Mouse (Mus musculus): Measurements from ENCODE around the gene Art2b. TPM values are rescaled to one million over a fixed set of nuclear protein-coding genes. Genes with fewer than 3 reads are reported as not detected.
"Not testable (repeated sequence)": the region's sequence is repeated elsewhere in the genome, so short reads cannot be mapped to it uniquely, and the experiment has no call there.

Gene Art2b
- polyA plus RNA-seq, 1 experiment from 2014 or later, result not detected

DNA sequence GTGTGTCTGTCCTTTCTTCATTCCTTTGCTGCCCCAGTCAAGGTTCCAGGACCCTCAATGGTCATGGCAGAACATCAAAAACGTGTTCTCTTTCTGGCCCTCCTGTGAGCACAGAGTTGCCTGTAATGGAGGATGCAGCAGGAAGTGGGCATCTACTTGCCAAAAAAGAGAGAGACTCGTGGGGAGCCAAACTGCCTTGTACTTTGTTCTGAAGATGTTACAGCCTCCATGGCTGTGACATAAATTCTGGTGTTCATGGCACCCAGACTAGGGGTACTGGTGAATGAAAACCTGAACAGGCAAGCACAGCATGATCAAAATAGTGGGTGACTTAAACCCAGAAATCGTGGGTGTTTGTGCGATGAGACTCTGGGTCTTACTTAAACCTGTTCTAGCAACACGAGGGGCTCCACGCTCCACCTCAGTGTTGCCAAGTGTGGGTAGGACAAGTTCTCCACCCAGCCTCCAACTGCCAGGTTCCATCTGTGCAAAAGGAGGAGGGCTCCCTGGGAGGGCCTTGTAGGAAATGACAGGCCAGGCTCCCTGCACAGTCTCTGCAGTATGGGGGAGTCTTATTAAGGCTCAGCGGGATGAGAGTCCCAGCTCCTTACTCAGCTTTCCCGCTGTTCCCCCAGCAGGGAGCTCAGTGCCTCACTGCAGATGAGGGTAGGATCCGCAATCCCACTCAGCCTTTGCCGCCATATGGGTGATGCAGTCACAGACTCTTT lies 32.2 kb upstream of the Art2b start:
- Histone ChIP-seq H3K27ac (ENCODE audit: low read depth, low read length) (no peak overlapping the region), H3K9me3 (replicated peaks; ENCODE audit: control insufficient read depth, low read length) (no peaks in the 10 kb centered on the region), H3K4me2 (no peak overlapping the region), H3K27me3 (ENCODE audit: control insufficient read depth, insufficient read depth, low read length) (no peaks in the 10 kb centered on the region), H3K36me3 (ENCODE audit: control insufficient read depth, insufficient read depth, low read length) (no peaks in the 10 kb centered on the region), H3K4me1 (ENCODE audit: control insufficient read depth, insufficient read depth, low read length) (0 out of 2 replicates have a peak, but pooled peaks cover 2% of the 10 kb centered on the region), H3K9ac (ENCODE audit: low read depth, low read length) (no peak overlapping the region), H3K4me3 (ENCODE audit: low read depth, low read length) (no peak overlapping the region)
- 60% methylated on average over 10 of the region's 10 CpGs for WGBS (ENCODE audit: insufficient replicate concordance)
- no peak for ATAC-seq (replicated peaks; ENCODE audit: insufficient number of reproducible peaks, low FRiP score, low TSS enrichment)

DNA sequence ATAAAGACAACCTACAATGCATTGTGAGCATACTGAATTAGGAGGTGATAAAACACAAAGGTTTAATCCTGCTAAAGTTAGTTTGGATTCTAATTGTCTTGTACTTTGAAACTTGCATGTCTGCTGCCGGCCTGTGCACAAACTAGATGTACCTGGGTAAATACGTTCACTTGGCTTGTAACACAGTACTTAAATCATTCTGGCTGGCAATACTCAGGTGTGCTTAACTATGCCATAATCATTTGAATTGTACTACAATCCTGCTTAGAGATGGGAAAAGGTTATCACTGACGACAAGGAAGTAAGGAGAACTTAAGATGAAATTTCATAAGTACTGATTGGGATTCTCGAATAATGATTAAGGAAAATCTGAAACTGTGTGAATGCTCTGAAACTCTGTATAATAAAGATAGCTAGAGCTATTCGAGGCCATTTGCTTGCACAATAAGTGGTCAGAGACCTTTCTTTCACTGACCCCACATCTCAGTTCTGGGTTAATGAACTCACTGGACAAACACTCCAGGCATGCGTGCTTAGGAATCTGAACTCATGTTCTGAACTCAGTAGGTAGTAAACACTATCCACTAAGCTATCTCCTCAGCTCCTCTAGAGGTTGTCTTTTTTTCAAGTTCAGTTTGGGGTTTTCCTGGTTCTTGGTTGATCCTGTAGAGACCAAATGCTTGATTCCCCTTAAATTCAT lies 30.9 kb upstream of the Art2b start:
- no peaks in the 10 kb centered on the region for H3K27me3 ChIP-seq (ENCODE audit: control insufficient read depth, insufficient read depth, low read length)
- 69% methylated on average over 6 of the region's 6 CpGs for WGBS (ENCODE audit: insufficient replicate concordance)
- ATAC-seq (replicated peaks; ENCODE audit: insufficient number of reproducible peaks, low FRiP score, low TSS enrichment), result no peak

DNA sequence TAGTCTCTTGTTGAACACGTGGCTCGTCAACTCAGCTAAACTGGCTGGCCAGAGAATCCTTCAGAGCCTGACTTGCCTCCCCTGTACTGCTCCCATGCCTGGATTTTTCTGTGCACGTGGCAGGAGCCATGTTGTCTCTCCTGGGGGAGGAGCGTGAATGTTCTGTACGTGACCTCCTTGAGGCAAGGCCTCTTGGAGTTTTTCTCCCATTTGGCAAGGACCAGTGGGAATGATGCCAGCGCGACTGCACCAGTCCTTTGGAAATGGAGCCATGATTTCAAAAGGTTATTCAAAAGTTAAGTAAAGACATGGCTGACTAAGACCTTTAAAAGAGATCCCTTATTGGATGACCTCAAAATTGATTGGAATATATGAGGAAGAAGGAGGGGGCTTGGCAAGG lies 30.0 kb upstream of the Art2b start:
- no peak overlapping the region for H3K4me2 ChIP-seq
- 0 out of 2 replicates have a peak, but pooled peaks cover 2% of the 10 kb centered on the region for H3K4me1 ChIP-seq (ENCODE audit: control insufficient read depth, insufficient read depth, low read length)
- ATAC-seq (replicated peaks; ENCODE audit: insufficient number of reproducible peaks, low FRiP score, low TSS enrichment), result no peak
- H3K4me3 ChIP-seq (ENCODE audit: low read depth, low read length), result no peak overlapping the region
- no peaks in the 10 kb centered on the region for H3K9me3 ChIP-seq (replicated peaks; ENCODE audit: control insufficient read depth, low read length)
- no peak overlapping the region for H3K27ac ChIP-seq (ENCODE audit: low read depth, low read length)
- H3K27me3 ChIP-seq (ENCODE audit: control insufficient read depth, insufficient read depth, low read length), result no peaks in the 10 kb centered on the region
- no peak overlapping the region for H3K9ac ChIP-seq (ENCODE audit: low read depth, low read length)
- 72% methylated on average over 7 of the region's 7 CpGs for WGBS (ENCODE audit: insufficient replicate concordance)
- H3K36me3 ChIP-seq (ENCODE audit: control insufficient read depth, insufficient read depth, low read length), result no peaks in the 10 kb centered on the region

More for the DNA sequence above, 30.9 kb upstream of the Art2b start:
- H3K27ac ChIP-seq (ENCODE audit: low read depth, low read length), result no peak overlapping the region
- no peak overlapping the region for H3K9ac ChIP-seq (ENCODE audit: low read depth, low read length)
- no peaks in the 10 kb centered on the region for H3K9me3 ChIP-seq (replicated peaks; ENCODE audit: control insufficient read depth, low read length)
- no peaks in the 10 kb centered on the region for H3K36me3 ChIP-seq (ENCODE audit: control insufficient read depth, insufficient read depth, low read length)
- 0 out of 2 replicates have a peak, but pooled peaks cover 2% of the 10 kb centered on the region for H3K4me1 ChIP-seq (ENCODE audit: control insufficient read depth, insufficient read depth, low read length)
- no peak overlapping the region for H3K4me2 ChIP-seq
- no peak overlapping the region for H3K4me3 ChIP-seq (ENCODE audit: low read depth, low read length)

DNA sequence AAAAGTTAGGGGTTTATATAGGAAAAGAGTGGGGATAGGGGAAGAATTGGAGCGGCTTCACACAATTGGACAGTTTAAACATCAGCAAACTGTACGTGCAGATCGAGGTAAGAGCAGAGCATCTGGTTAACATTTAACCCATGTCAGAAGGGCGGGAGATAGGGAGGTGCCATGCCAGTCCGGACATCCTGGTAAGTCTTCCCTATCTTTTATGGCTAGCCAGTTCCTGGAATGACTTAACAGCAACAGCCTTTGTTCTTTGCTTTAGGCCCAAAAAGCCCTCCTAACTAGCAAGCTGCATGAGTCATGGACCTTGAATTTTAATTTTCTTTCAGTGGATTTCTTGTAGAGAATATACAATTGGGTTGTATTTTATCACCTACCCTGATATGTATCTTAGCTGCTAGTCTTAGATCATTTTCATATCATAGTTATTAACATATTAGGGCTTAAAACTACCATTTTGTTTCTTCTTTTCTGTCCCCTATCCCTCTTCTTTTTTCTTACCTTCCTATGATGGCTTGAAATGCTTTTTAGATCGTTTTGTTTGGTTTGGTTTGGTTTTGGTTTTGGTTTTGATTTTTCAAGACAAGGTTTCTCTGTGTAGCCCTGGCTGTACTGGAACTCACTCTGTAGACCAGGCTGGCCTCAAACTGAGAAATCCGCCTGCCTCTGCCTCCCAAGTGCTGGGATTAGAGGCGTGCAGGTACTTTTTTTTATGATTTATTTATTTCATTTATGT lies 27.6 kb upstream of the Art2b start:
- H3K4me2 ChIP-seq; H3K9me3 ChIP-seq (replicated peaks; ENCODE audit: control insufficient read depth, low read length); H3K27me3 ChIP-seq (ENCODE audit: control insufficient read depth, insufficient read depth, low read length); H3K9ac ChIP-seq (ENCODE audit: low read depth, low read length); H3K4me3 ChIP-seq (ENCODE audit: low read depth, low read length); H3K27ac ChIP-seq (ENCODE audit: low read depth, low read length); H3K36me3 ChIP-seq (ENCODE audit: control insufficient read depth, insufficient read depth, low read length); ATAC-seq (replicated peaks; ENCODE audit: insufficient number of reproducible peaks, low FRiP score, low TSS enrichment); H3K4me1 ChIP-seq (ENCODE audit: control insufficient read depth, insufficient read depth, low read length): not testable (repeated sequence)
- WGBS (ENCODE audit: insufficient replicate concordance), result 67% methylated on average over 8 of the region's 8 CpGs

DNA sequence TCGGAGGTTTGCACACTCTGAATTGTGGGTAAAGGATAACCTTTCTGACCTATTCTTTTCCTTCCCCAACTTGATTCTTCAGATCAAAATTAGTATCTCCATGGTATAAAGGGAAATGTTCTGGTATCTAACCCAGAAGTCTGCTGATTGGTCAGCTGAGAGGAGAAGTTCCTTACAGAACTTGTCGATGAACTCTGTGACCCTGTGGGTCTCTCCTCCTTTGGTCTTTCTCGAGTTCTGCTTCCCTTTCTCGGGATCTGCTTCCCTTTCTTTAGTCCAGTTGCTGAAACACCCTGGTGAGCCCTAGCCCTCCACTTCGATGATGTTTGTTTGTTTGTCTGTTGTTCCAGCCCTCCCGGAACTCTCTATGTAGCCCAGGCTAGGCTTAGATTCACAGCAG lies 22.4 kb upstream of the Art2b start:
- Histone ChIP-seq H3K27ac (ENCODE audit: low read depth, low read length) (no peak overlapping the region), H3K4me1 (ENCODE audit: control insufficient read depth, insufficient read depth, low read length) (no peaks in the 10 kb centered on the region), H3K4me2 (no peak overlapping the region), H3K4me3 (ENCODE audit: low read depth, low read length) (no peak overlapping the region), H3K36me3 (ENCODE audit: control insufficient read depth, insufficient read depth, low read length) (no peaks in the 10 kb centered on the region), H3K9me3 (replicated peaks; ENCODE audit: control insufficient read depth, low read length) (no peaks in the 10 kb centered on the region), H3K9ac (ENCODE audit: low read depth, low read length) (no peak overlapping the region), H3K27me3 (ENCODE audit: control insufficient read depth, insufficient read depth, low read length) (no peaks in the 10 kb centered on the region)
- ATAC-seq (replicated peaks; ENCODE audit: insufficient number of reproducible peaks, low FRiP score, low TSS enrichment), result no peak
- WGBS (ENCODE audit: insufficient replicate concordance), result 69% methylated on average over 6 of the region's 6 CpGs

DNA sequence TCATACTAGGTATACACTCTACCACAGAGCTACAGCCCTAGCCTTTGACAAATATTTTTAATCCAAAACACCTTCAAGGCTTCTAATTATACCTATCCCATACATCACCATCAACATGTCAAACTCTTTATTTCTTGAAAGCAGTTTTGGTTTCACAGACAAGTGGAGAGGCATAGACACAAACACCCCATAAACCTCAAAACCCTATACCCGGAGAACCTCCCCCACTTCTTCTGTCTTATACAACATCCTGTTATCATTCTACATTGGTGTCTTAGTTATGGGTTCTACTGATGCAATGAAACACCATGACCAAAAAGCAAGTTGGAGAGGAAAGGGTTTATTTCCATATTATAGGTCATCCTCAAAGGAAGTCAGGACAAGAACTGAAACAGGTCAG lies 15.0 kb upstream of the Art2b start:
- Histone ChIP-seq H3K27me3 (ENCODE audit: control insufficient read depth, insufficient read depth, low read length) (no peaks in the 10 kb centered on the region), H3K9ac (ENCODE audit: low read depth, low read length) (no peak overlapping the region), H3K4me1 (ENCODE audit: control insufficient read depth, insufficient read depth, low read length) (no peaks in the 10 kb centered on the region), H3K4me2 (no peak overlapping the region), H3K36me3 (ENCODE audit: control insufficient read depth, insufficient read depth, low read length) (no peaks in the 10 kb centered on the region), H3K9me3 (replicated peaks; ENCODE audit: control insufficient read depth, low read length) (no peaks in the 10 kb centered on the region), H3K4me3 (ENCODE audit: low read depth, low read length) (no peak overlapping the region), H3K27ac (ENCODE audit: low read depth, low read length) (no peak overlapping the region)
- ATAC-seq (replicated peaks; ENCODE audit: insufficient number of reproducible peaks, low FRiP score, low TSS enrichment), result no peak
- 83% methylated on average over 1 of the region's 1 CpGs for WGBS (ENCODE audit: insufficient replicate concordance)

DNA sequence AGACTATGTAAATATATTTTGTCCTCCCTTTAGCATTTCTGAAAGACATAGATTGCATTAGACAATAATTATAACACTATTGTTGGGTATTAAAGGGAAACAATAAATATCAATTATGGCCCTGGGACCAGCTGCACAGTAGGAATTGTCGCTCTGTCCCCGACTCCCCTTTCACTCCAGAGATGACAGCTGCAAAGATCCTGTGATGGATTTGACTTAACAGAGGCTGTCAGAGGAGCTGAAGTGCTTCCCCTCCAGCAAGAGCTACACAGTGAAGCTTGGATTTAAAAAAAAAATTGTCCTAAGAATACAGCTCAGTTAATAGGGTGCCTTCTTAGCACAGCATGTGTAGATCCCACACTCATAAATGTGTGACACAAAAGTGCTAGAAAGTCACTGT lies 13.1 kb upstream of the Art2b start:
- no peak for ATAC-seq (replicated peaks; ENCODE audit: insufficient number of reproducible peaks, low FRiP score, low TSS enrichment)
- no peak overlapping the region for H3K27ac ChIP-seq (ENCODE audit: low read depth, low read length)
- no peak overlapping the region for H3K9ac ChIP-seq (ENCODE audit: low read depth, low read length)
- no peaks in the 10 kb centered on the region for H3K27me3 ChIP-seq (ENCODE audit: control insufficient read depth, insufficient read depth, low read length)
- no peaks in the 10 kb centered on the region for H3K4me1 ChIP-seq (ENCODE audit: control insufficient read depth, insufficient read depth, low read length)
- 71% methylated on average over 2 of the region's 2 CpGs for WGBS (ENCODE audit: insufficient replicate concordance)
- no peaks in the 10 kb centered on the region for H3K9me3 ChIP-seq (replicated peaks; ENCODE audit: control insufficient read depth, low read length)
- H3K36me3 ChIP-seq (ENCODE audit: control insufficient read depth, insufficient read depth, low read length), result no peaks in the 10 kb centered on the region
- no peak overlapping the region for H3K4me2 ChIP-seq
- no peak overlapping the region for H3K4me3 ChIP-seq (ENCODE audit: low read depth, low read length)

DNA sequence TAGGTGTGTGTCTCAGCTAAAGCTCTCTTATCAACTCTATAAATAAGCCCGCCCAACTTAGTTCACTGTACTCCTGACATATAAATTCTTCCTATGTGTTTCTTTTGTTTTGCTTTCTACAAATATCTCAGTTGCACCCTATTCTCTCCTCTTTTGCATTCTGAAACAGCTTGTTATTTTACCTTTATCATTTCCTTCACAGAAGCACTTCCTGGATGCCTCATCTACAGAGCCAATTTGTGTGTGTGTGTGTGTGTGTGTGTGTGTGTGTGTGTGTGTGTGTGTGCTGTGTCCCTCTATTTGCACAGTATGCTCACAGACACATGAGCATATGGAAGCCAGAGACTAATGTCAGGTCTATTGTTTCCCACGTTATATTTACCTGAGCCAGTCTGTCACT lies 9.6 kb upstream of the Art2b start:
- no peaks in the 10 kb centered on the region for H3K27me3 ChIP-seq (ENCODE audit: control insufficient read depth, insufficient read depth, low read length)
- no peak for ATAC-seq (replicated peaks; ENCODE audit: insufficient number of reproducible peaks, low FRiP score, low TSS enrichment)
- no peaks in the 10 kb centered on the region for H3K36me3 ChIP-seq (ENCODE audit: control insufficient read depth, insufficient read depth, low read length)
- no peak overlapping the region for H3K27ac ChIP-seq (ENCODE audit: low read depth, low read length)
- no peak overlapping the region for H3K9ac ChIP-seq (ENCODE audit: low read depth, low read length)
- no peaks in the 10 kb centered on the region for H3K9me3 ChIP-seq (replicated peaks; ENCODE audit: control insufficient read depth, low read length)
- H3K4me2 ChIP-seq, result no peak overlapping the region
- H3K4me1 ChIP-seq (ENCODE audit: control insufficient read depth, insufficient read depth, low read length), result no peaks in the 10 kb centered on the region
- WGBS (ENCODE audit: insufficient replicate concordance), result 71% methylated on average over 2 of the region's 2 CpGs
- no peak overlapping the region for H3K4me3 ChIP-seq (ENCODE audit: low read depth, low read length)

Measured in heart, embryonic 11.5 days (tissue).